Comparison of ENCODE assay signal across 26 mouse cellular contexts in genomic region chr12:79874333-79874732, GRCm38 (mm10).
DNase-seq lines count a peak whose midpoint lies in the region; ATAC-seq lines count a peak whose summit lies in the region.
"Had no signal": no experiment of that assay in that cellular context is flagged by ENCODE, and none has a peak within 500 bp of the region (broad histone marks: within the 10 kb centered on the region; RNA-seq: fewer than 3 reads in every experiment).

No protein-coding gene starts in this region.

- peak overlapping the region; percentile 53; the same call in 1 of the 2 replicates for H3K27ac ChIP-seq in heart, embryonic 10.5 days
- no peak overlapping the region for H3K27ac ChIP-seq in heart, embryonic 11.5 days (ENCODE audit: low read depth, low read length)
- peak overlapping the region; percentile 55; the same call in 1 of the 2 replicates for H3K27ac ChIP-seq in midbrain, embryonic 10.5 days (replicated peaks)
- H3K27ac ChIP-seq in midbrain, embryonic 13.5 days, result no peak overlapping the region
- no peak overlapping the region for H3K27ac ChIP-seq in intestine, embryonic 15.5 days
- H3K27ac ChIP-seq: embryonic facial prominence, embryonic 15.5 days; liver, embryonic 15.5 days had no signal

- peaks cover 13% of the 10 kb centered on the region for H3K4me1 ChIP-seq in heart, embryonic 10.5 days
- H3K4me1 ChIP-seq in heart, embryonic 11.5 days (ENCODE audit: control insufficient read depth, insufficient read depth, low read length), result peaks cover 5% of the 10 kb centered on the region
- peaks cover 13% of the 10 kb centered on the region for H3K4me1 ChIP-seq in midbrain, embryonic 10.5 days
- H3K4me1 ChIP-seq in midbrain, embryonic 13.5 days (replicated peaks), result peaks cover 9% of the 10 kb centered on the region
- H3K4me1 ChIP-seq in intestine, embryonic 15.5 days (replicated peaks), result peaks cover 6% of the 10 kb centered on the region; the same call in 1 of the 2 replicates
- H3K4me1 ChIP-seq: liver, embryonic 15.5 days; megakaryocyte, embryonic 14.5 days had no signal

- 72% methylated on average over 2 of the region's 2 CpGs for WGBS in heart, embryonic 10.5 days
- 58% methylated on average over 2 of the region's 2 CpGs for WGBS in heart, embryonic 11.5 days (ENCODE audit: insufficient replicate concordance)
- 69% methylated on average over 2 of the region's 2 CpGs for WGBS in midbrain, embryonic 10.5 days
- 79% methylated on average over 2 of the region's 2 CpGs for WGBS in midbrain, embryonic 13.5 days
- WGBS in intestine, embryonic 15.5 days, result 40% methylated on average over 2 of the region's 2 CpGs

- ATAC-seq in heart, embryonic 11.5 days (replicated peaks; ENCODE audit: insufficient number of reproducible peaks, low FRiP score, low TSS enrichment), result no peak
- no peak for ATAC-seq in midbrain, embryonic 13.5 days
- ATAC-seq in intestine, embryonic 15.5 days, result 0 out of 2 replicates have a peak, but pooled peaks have one; percentile 31
- ATAC-seq: CD4-positive, CD25-positive, alpha-beta regulatory T cell, adult 4 months; forebrain, embryonic 14.5 days; hindbrain, embryonic 16.5 days; midbrain, embryonic 16.5 days had no signal

- H3K4me2 ChIP-seq in heart, embryonic 11.5 days, result no peak overlapping the region
- H3K4me2 ChIP-seq in midbrain, embryonic 13.5 days (replicated peaks), result no peak overlapping the region
- H3K4me2 ChIP-seq in intestine, embryonic 15.5 days (replicated peaks), result no peak overlapping the region
- H3K4me2 ChIP-seq: embryonic facial prominence, embryonic 15.5 days; liver, embryonic 15.5 days had no signal

- H3K36me3 ChIP-seq in heart, embryonic 10.5 days, result 0 out of 2 replicates have a peak, but pooled peaks cover 3% of the 10 kb centered on the region
- no peaks in the 10 kb centered on the region for H3K36me3 ChIP-seq in heart, embryonic 11.5 days (ENCODE audit: control insufficient read depth, insufficient read depth, low read length)
- no peaks in the 10 kb centered on the region for H3K36me3 ChIP-seq in midbrain, embryonic 10.5 days
- no peaks in the 10 kb centered on the region for H3K36me3 ChIP-seq in midbrain, embryonic 13.5 days
- no peaks in the 10 kb centered on the region for H3K36me3 ChIP-seq in intestine, embryonic 15.5 days
- H3K36me3 ChIP-seq: embryonic facial prominence, embryonic 15.5 days; liver, embryonic 15.5 days had no signal

- H3K27me3 ChIP-seq in heart, embryonic 10.5 days (ENCODE audit: insufficient read depth, poor library complexity, severe bottlenecking), result no peaks in the 10 kb centered on the region
- H3K27me3 ChIP-seq in heart, embryonic 11.5 days (ENCODE audit: control insufficient read depth, insufficient read depth, low read length), result no peaks in the 10 kb centered on the region
- no peaks in the 10 kb centered on the region for H3K27me3 ChIP-seq in midbrain, embryonic 10.5 days (ENCODE audit: low read depth, poor library complexity, severe bottlenecking)
- H3K27me3 ChIP-seq in midbrain, embryonic 13.5 days, result no peaks in the 10 kb centered on the region
- H3K27me3 ChIP-seq in intestine, embryonic 15.5 days (replicated peaks), result no peaks in the 10 kb centered on the region
- H3K27me3 ChIP-seq: embryonic facial prominence, embryonic 15.5 days; liver, embryonic 15.5 days had no signal

- H3K9ac ChIP-seq in heart, embryonic 11.5 days (ENCODE audit: low read depth, low read length), result no peak overlapping the region
- H3K9ac ChIP-seq in midbrain, embryonic 13.5 days (replicated peaks), result no peak overlapping the region
- H3K9ac ChIP-seq in intestine, embryonic 15.5 days, result no peak overlapping the region
- H3K9ac ChIP-seq: embryonic facial prominence, embryonic 15.5 days; liver, embryonic 15.5 days had no signal

- peak; percentile 54 for DNase-seq in heart, embryonic 10.5 days (ENCODE audit: low spot score)
- no peak for DNase-seq in midbrain, embryonic 10.5 days (ENCODE audit: low spot score)
- DNase-seq in layer of hippocampus, postnatal 36 days, result no peak
- no peak for DNase-seq in right cerebral cortex, postnatal 14 days
- DNase-seq: adrenal gland, postnatal 36 days; cerebellum, adult 11-12 months; cerebellum, postnatal 14 days; gastrocnemius, postnatal 14 days; heart, postnatal 14 days; kidney, adult 9 months; kidney, postnatal 36 days; layer of hippocampus, adult 9-11 months; lung, postnatal 10 days; retina, postnatal 1 day; right cerebral cortex, postnatal 4 days; thymus, postnatal 14 days had no signal

- no peak overlapping the region for H3K4me3 ChIP-seq in heart, embryonic 10.5 days
- no peak overlapping the region for H3K4me3 ChIP-seq in heart, embryonic 11.5 days (ENCODE audit: low read depth, low read length)
- H3K4me3 ChIP-seq in midbrain, embryonic 10.5 days, result no peak overlapping the region
- H3K4me3 ChIP-seq in midbrain, embryonic 13.5 days (replicated peaks), result no peak overlapping the region
- H3K4me3 ChIP-seq in intestine, embryonic 15.5 days (replicated peaks), result no peak overlapping the region
- H3K4me3 ChIP-seq: embryonic facial prominence, embryonic 15.5 days; liver, embryonic 15.5 days; megakaryocyte, embryonic 14.5 days had no signal

- no peaks in the 10 kb centered on the region for H3K9me3 ChIP-seq in heart, embryonic 10.5 days
- peaks cover 3% of the 10 kb centered on the region; the same call in 1 of the 2 replicates for H3K9me3 ChIP-seq in heart, embryonic 11.5 days (replicated peaks; ENCODE audit: control insufficient read depth, low read length)
- 0 out of 2 replicates have a peak, but pooled peaks cover 3% of the 10 kb centered on the region for H3K9me3 ChIP-seq in midbrain, embryonic 10.5 days (replicated peaks)
- peaks cover 4% of the 10 kb centered on the region; the same call in 1 of the 2 replicates for H3K9me3 ChIP-seq in midbrain, embryonic 13.5 days
- H3K9me3 ChIP-seq in intestine, embryonic 15.5 days, result no peaks in the 10 kb centered on the region
- H3K9me3 ChIP-seq: embryonic facial prominence, embryonic 15.5 days; liver, embryonic 15.5 days had no signal

Comparison
In these comparisons a context has a peak if more than half of its experiments do, and no peak if none do; other contexts are left out.
1. H3K27ac ChIP-seq: peak in heart, embryonic 10.5 days (single experiment) and midbrain, embryonic 10.5 days (single experiment); none in heart, embryonic 11.5 days (single experiment), midbrain, embryonic 13.5 days (single experiment) and intestine, embryonic 15.5 days (single experiment).